Mouse (Mus musculus) midbrain, postnatal 0 days (tissue): ENCODE data around the gene H1foo. TPM values are rescaled to one million over a fixed set of nuclear protein-coding genes. Genes with fewer than 3 reads are reported as not detected.

ENCODE experiments used
- ATAC-seq: fragments of 200-750 bp; cut with Nextera tagmentation; 2 replicates; pipeline ENCODE4 v1.8.0; 2017; ENCODE audit warnings: moderate number of reproducible peaks, mild to moderate bottlenecking, moderate TSS enrichment, moderate library complexity; ENCODE audit not compliant: low FRiP score
- DNase-seq: peaks from one replicate; pipeline ENCODE4 v3.0.0-alpha.2; 2015; ENCODE audit warnings: low spot score
- H3K27ac ChIP-seq: fragments of 300-500 bp; sonication (generic); 2 replicates; pipeline ENCODE4 v1.5.1; 2014; ENCODE audit warnings: low read depth, mild to moderate bottlenecking, low read length, mixed read lengths
- H3K27me3 ChIP-seq: fragments of 300-500 bp; sonication (generic); 2 replicates; pipeline ENCODE4 v1.6.1; 2014; ENCODE audit warnings: low read length, control low read depth, mixed read lengths; ENCODE audit not compliant: insufficient read depth
- H3K36me3 ChIP-seq: fragments of 300-500 bp; sonication (generic); 2 replicates; pipeline ENCODE4 v1.6.1; 2014; ENCODE audit warnings: low read length, control low read depth, mixed read lengths; ENCODE audit not compliant: insufficient read depth
- H3K4me1 ChIP-seq: fragments of 300-500 bp; sonication (generic); 2 replicates; pipeline ENCODE4 v1.6.1; 2014; ENCODE audit warnings: mild to moderate bottlenecking, control low read depth, antibody characterized with exemption, low read length, mixed read lengths; ENCODE audit not compliant: insufficient read depth
- H3K4me2 ChIP-seq: fragments of 300-500 bp; sonication (generic); 2 replicates; pipeline ENCODE4 v1.6.1; 2014; ENCODE audit warnings: low read depth, mild to moderate bottlenecking, low read length, mixed read lengths; ENCODE audit not compliant: poor library complexity, severe bottlenecking
- H3K4me3 ChIP-seq: fragments of 300-500 bp; sonication (generic); 2 replicates; pipeline ENCODE4 v1.5.1; 2014; ENCODE audit warnings: low read depth, mild to moderate bottlenecking, low read length, moderate library complexity
- H3K9ac ChIP-seq: fragments of 300-500 bp; sonication (generic); replicated peaks from 2 replicates; pipeline ENCODE4 v1.6.1; 2014; ENCODE audit warnings: mild to moderate bottlenecking, low read length, moderate library complexity, mixed read lengths; ENCODE audit not compliant: poor library complexity, severe bottlenecking
- H3K9me3 ChIP-seq: fragments of 300-500 bp; sonication (generic); 2 replicates; pipeline ENCODE4 v1.6.1; 2016; ENCODE audit warnings: low read length, control low read depth
- CTCF ChIP-seq: IDR thresholded peaks from 2 replicates; pipeline ENCODE4 v1.5.1; 2016; ENCODE audit warnings: antibody characterized with exemption, mild to moderate bottlenecking
- WGBS: fragments of 180-500 bp; shearing (Covaris S2); extraction: QIAGEN DNeasy Blood & Tissue Kit; methylation state at CpG from one replicate; pipeline ENCODE4 v1.1.7; 2014; 5-methylcytosine and 5-hydroxymethylcytosine counted together
- polyA plus RNA-seq: library from polyadenylated mRNA; unstranded; fragments of >200 nt; fragmentation: Nextera tagmentation; extraction: Ambion mirVana; gene quantifications from 2 replicates; pipeline ENCODE4 v1.2.1, GENCODE M21; 2015
- total RNA-seq: library from RNA; depleted of rRNA; stranded (reverse); fragments of >200 nt; gene quantifications from 2 replicates; pipeline ENCODE4 v1.2.3, GENCODE M21; 2014; rRNA removed

H1foo gene
- total and polyA plus RNA-seq, 2 experiments from 2014 or later, result not detected

DNA sequence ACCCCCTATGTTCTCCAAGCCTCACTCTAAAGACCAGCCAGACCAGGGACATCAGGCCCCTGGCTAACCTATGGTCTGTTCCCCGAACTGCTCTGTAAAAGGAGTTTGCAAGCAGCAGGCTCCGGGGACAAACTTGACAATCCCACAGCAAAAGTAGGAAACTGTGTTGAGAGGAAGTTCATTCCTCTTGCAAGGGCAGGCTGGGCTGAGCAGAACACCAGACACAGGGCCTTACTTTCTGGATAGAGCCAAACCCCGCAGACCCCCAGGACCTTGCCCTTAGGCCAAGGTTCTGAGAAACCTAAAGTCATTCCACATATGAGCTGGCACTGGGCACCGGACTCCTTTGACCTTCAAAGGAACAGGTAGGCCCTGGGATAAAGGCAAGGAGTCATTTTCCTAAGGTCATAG, 50.8 kb downstream of the H1foo start:
- ATAC-seq, result no peak
- H3K4me3 ChIP-seq, result no peak overlapping the region
- WGBS, result 57% methylated on average over 4 of the region's 4 CpGs

DNA sequence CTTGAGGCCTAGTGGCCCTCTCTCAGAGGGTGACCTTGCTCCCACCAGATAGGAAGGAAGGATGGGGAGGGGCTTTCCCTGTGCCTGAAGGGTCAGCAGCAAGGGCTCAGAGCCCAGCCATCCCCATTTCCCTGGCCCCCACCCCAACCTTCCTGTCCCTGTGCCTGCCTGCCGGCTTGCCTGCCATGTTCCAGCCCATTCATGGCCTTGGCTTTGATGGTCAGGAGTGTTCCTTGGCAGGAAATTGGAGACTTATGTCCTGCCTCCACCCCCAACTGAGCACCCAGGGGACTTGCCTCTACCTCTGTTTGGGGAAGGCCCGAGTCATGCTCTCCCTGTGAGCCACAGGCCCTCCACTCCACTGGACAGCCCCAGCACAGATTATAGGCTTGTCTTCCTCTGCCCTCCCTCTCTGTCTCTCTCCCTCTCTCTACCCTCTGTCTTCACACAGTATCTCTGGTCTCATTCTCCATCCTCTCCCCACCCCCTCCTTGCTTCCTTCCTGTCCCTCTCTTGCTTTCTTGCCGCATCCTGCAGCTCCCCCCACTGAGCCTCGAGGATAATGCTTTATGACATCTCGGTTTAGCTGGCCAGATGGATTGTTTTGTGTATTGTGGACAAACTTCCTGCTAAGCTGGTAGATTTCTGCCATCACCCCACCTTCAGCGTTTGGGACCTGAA, 51.6 kb downstream of the H1foo start:
- H3K27me3 ChIP-seq, result peaks cover 44% of the 10 kb centered on the region
- ATAC-seq (no peak), DNase-seq (peak; percentile 27)
- peak; percentile 54 for TF ChIP-seq CTCF
- no peak overlapping the region for H3K27ac ChIP-seq
- no peak overlapping the region for H3K4me3 ChIP-seq
- H3K4me2 ChIP-seq, result no peak overlapping the region
- H3K9ac ChIP-seq, result no peak overlapping the region
- 38% methylated on average over 6 of the region's 6 CpGs for WGBS
- H3K9me3 ChIP-seq, result no peaks in the 10 kb centered on the region
- no peaks in the 10 kb centered on the region for H3K36me3 ChIP-seq
- H3K4me1 ChIP-seq, result no peaks in the 10 kb centered on the region

More for the DNA sequence above, 50.8 kb downstream of the H1foo start:
- no peak overlapping the region for H3K27ac ChIP-seq
- H3K36me3 ChIP-seq, result no peaks in the 10 kb centered on the region
- peak overlapping the region; percentile 95 for H3K4me2 ChIP-seq
- peaks cover 51% of the 10 kb centered on the region for H3K27me3 ChIP-seq
- TF ChIP-seq CTCF, result no peak
- no peak overlapping the region for H3K9ac ChIP-seq
- no peak for DNase-seq
- no peaks in the 10 kb centered on the region for H3K4me1 ChIP-seq
- no peaks in the 10 kb centered on the region for H3K9me3 ChIP-seq

- Histone ChIP-seq H3K4me2 (no peak overlapping the region), H3K27me3 (peaks cover 29% of the 10 kb centered on the region), H3K4me1 (no peaks in the 10 kb centered on the region), H3K9me3 (no peaks in the 10 kb centered on the region), H3K4me3 (no peak overlapping the region), H3K27ac (no peak overlapping the region), H3K9ac (no peak overlapping the region), H3K36me3 (no peaks in the 10 kb centered on the region)
- DNase-seq (no peak), ATAC-seq (no peak)
- no peak for TF ChIP-seq CTCF
- 25% methylated on average over 3 of the region's 3 CpGs for WGBS
These were observed 53.1 kb downstream of the H1foo start for GRCm38 (mm10) chr6:115997726-115998311.

GRCm38 (mm10) chr6:115998758-115999157, 54.0 kb downstream of the H1foo start:
- H3K27me3 ChIP-seq, result peaks cover 20% of the 10 kb centered on the region
- no peak overlapping the region for H3K9ac ChIP-seq
- no peak overlapping the region for H3K4me3 ChIP-seq
- H3K9me3 ChIP-seq, result no peaks in the 10 kb centered on the region
- ATAC-seq (no peak), DNase-seq (no peak)
- TF ChIP-seq CTCF, result no peak
- no peak overlapping the region for H3K4me2 ChIP-seq
- no peak overlapping the region for H3K27ac ChIP-seq
- H3K4me1 ChIP-seq, result no peaks in the 10 kb centered on the region
- 73% methylated on average over 7 of the region's 7 CpGs for WGBS
- no peaks in the 10 kb centered on the region for H3K36me3 ChIP-seq

GRCm38 (mm10) chr6:115999227-115999626, 54.5 kb downstream of the H1foo start:
- H3K27me3 ChIP-seq, result peaks cover 15% of the 10 kb centered on the region
- ATAC-seq (no peak), DNase-seq (no peak)
- H3K36me3 ChIP-seq, result no peaks in the 10 kb centered on the region
- H3K9me3 ChIP-seq, result no peaks in the 10 kb centered on the region
- WGBS, result 72% methylated on average over 2 of the region's 2 CpGs
- no peak overlapping the region for H3K4me3 ChIP-seq
- no peak overlapping the region for H3K9ac ChIP-seq
- no peaks in the 10 kb centered on the region for H3K4me1 ChIP-seq
- no peak overlapping the region for H3K27ac ChIP-seq
- H3K4me2 ChIP-seq, result no peak overlapping the region
- TF ChIP-seq CTCF, result no peak

Other genes with a start within 250 kb of the H1foo start
- gene Tmem40, start 182.5 kb upstream of the H1foo start, total RNA-seq, result 0.99 and 1.5 TPM in 2 replicates
- gene Tmem40, start 182.5 kb upstream of the H1foo start, polyA plus RNA-seq, result 1.5 TPM in 2 replicates
- gene Cand2, start 170.4 kb upstream of the H1foo start, total RNA-seq, result 9.3 and 10.2 TPM in 2 replicates
- gene Cand2, start 170.4 kb upstream of the H1foo start, polyA plus RNA-seq, result 4.2 and 4.3 TPM in 2 replicates
- 768 and 939 TPM in 2 replicates for gene Rpl32, start 136.2 kb upstream of the H1foo start, total RNA-seq
- gene Rpl32, start 136.2 kb upstream of the H1foo start, polyA plus RNA-seq, result 982 and 1,027 TPM in 2 replicates
- gene Efcab12, start 106.5 kb upstream of the H1foo start, total RNA-seq, result 3.2 and 3.8 TPM in 2 replicates
- 1.5 and 2.1 TPM in 2 replicates for gene Efcab12, start 106.5 kb upstream of the H1foo start, polyA plus RNA-seq
- 4.8 and 5.8 TPM in 2 replicates for gene Mbd4, start 91.6 kb upstream of the H1foo start, total RNA-seq
- 4.1 and 5.2 TPM in 2 replicates for gene Mbd4, start 91.6 kb upstream of the H1foo start, polyA plus RNA-seq
- gene Ift122, start 91.5 kb upstream of the H1foo start, total RNA-seq, result 31.7 and 42.7 TPM in 2 replicates
- 22.6 and 24.3 TPM in 2 replicates for gene Ift122, start 91.5 kb upstream of the H1foo start, polyA plus RNA-seq
- 0.11 TPM in 1 of 2 replicates, not detected in the other for gene Rho, start 13.2 kb upstream of the H1foo start, total RNA-seq
- gene Rho, start 13.2 kb upstream of the H1foo start, polyA plus RNA-seq, result 0.12 and 0.39 TPM in 2 replicates
- 14.9 and 17.3 TPM in 2 replicates for gene Plxnd1, start 50.1 kb downstream of the H1foo start, total RNA-seq
- gene Plxnd1, start 50.1 kb downstream of the H1foo start, polyA plus RNA-seq, result 2.8 and 4.4 TPM in 2 replicates
- gene Tmcc1, start 248.5 kb downstream of the H1foo start, total RNA-seq, result 40.9 and 48.3 TPM in 2 replicates
- 11.6 and 11.8 TPM in 2 replicates for gene Tmcc1, start 248.5 kb downstream of the H1foo start, polyA plus RNA-seq